Mouse (Mus musculus) heart, adult 2 months (tissue): ENCODE measurements around the gene C2cd2.

Experiments
- CTCF ChIP-seq: fragments of 200-600 bp; IDR thresholded peaks from 2 replicates; pipeline ENCODE4 v1.8.1; 2022; ENCODE audit warnings: antibody characterized with exemption, mild to moderate bottlenecking, moderate library complexity
- EP300 ChIP-seq: fragments of 200-500 bp; IDR thresholded peaks from 2 replicates; pipeline ENCODE4 v1.6.1; 2011; ENCODE audit warnings: low read depth, low read length, control low read depth; ENCODE audit not compliant: insufficient read depth
- POLR2A ChIP-seq: fragments of 200-500 bp; IDR thresholded peaks from 2 replicates; pipeline ENCODE4 v1.6.1; 2011; ENCODE audit warnings: mild to moderate bottlenecking, low read depth, low read length, control low read depth; ENCODE audit not compliant: insufficient read depth

DNA sequence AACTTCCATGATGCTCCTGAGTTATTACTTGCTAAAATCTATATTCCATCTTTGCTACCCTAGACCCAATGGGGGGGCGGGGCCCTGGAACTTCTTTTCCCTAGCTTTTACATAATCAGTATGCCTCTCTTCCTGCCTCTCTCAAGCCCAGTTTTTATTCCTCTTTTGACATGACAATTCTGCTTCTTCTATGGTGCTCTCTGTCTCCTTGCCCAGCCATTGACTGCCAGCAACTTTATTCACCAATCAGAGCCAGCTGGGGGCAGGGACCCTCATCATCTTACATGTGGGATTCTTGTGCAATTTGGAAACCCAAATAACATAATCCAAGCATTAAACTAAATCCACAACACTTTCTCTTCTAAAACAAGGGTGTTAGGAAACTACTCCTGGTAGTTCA lies 19.0 kb upstream of the C2cd2 start:
- no peak for TF ChIP-seq POLR2A
- TF ChIP-seq CTCF, result no peak
- no peak for TF ChIP-seq EP300
